Mouse (Mus musculus): Measurements from ENCODE around the gene Znhit2.

Gene Znhit2

GRCm38 (mm10) chr19:6071261-6071660, 10.3 kb downstream of the Znhit2 start:
- no peak for DNase-seq (ENCODE audit: low spot score in 2 of 2)

- no peak for DNase-seq (ENCODE audit: low spot score in 2 of 2)
These were observed 12.9 kb downstream of the Znhit2 start for GRCm38 (mm10) chr19:6073889-6074288.

- peak; percentile 79 to 81 for DNase-seq (ENCODE audit: low spot score in 2 of 2)
These were observed 15.8 kb downstream of the Znhit2 start, which contains the start of gene Vps51 for GRCm38 (mm10) chr19:6076564-6077393. Vps51 (minus strand) TSS chr19:6077231.

- DNase-seq (ENCODE audit: low spot score in 2 of 2) = no peak
These were observed 19.0 kb downstream of the Znhit2 start, which contains the start of gene Tmem262 for GRCm38 (mm10) chr19:6079983-6080480. Tmem262 (plus strand) TSS chr19:6080033.

- DNase-seq (ENCODE audit: low spot score in 2 of 2) = no peak
These were observed 21.2 kb downstream of the Znhit2 start, which contains the start of gene Gm28374 for GRCm38 (mm10) chr19:6082156-6082555. Gm28374 (minus strand) TSS chr19:6082256.

- DNase-seq (ENCODE audit: low spot score in 2 of 2) = peak; percentile 94 to 96
These were observed 23.7 kb downstream of the Znhit2 start, which contains the start of the genes Zfpl1 and Cdca5 for GRCm38 (mm10) chr19:6084478-6085248. Zfpl1 (minus strand) TSS chr19:6084956. Cdca5 (plus strand) TSS chr19:6084983.

- peak; percentile 52 to 55 for DNase-seq (ENCODE audit: low spot score in 2 of 2)
These were observed 24.5 kb downstream of the Znhit2 start for GRCm38 (mm10) chr19:6085417-6085879.

GRCm38 (mm10) chr19:6088841-6089240, 27.8 kb downstream of the Znhit2 start:
- DNase-seq (ENCODE audit: low spot score in 2 of 2) = no peak

- DNase-seq (ENCODE audit: low spot score in 2 of 2) = no peak
These were observed 33.1 kb downstream of the Znhit2 start, which contains the start of gene AC131692.1 for GRCm38 (mm10) chr19:6094119-6094518. AC131692.1 (plus strand) TSS chr19:6094419.

GRCm38 (mm10) chr19:6097847-6098246, 36.9 kb downstream of the Znhit2 start:
- DNase-seq (ENCODE audit: low spot score in 2 of 2) = no peak

GRCm38 (mm10) chr19:6101186-6101585, 40.2 kb downstream of the Znhit2 start:
- no peak for DNase-seq (ENCODE audit: low spot score in 2 of 2)

- DNase-seq (ENCODE audit: low spot score in 2 of 2) = no peak
These were observed 41.3 kb downstream of the Znhit2 start for GRCm38 (mm10) chr19:6102169-6102853.

- no peak for DNase-seq (ENCODE audit: low spot score in 2 of 2)
These were observed 43.5 kb downstream of the Znhit2 start for GRCm38 (mm10) chr19:6104476-6104875.

- no peak for DNase-seq (ENCODE audit: low spot score in 2 of 2)
These were observed 44.6 kb downstream of the Znhit2 start, which contains the start of gene Naaladl1 for GRCm38 (mm10) chr19:6105586-6105985. Naaladl1 (plus strand) TSS chr19:6105782.
